Mouse (Mus musculus) forebrain, embryonic 16.5 days (tissue): ENCODE data around the gene Creb3l2. TPM values are rescaled to one million over a fixed set of nuclear protein-coding genes. Genes with fewer than 3 reads are reported as not detected.

Source experiments
- ATAC-seq: fragments of 200-750 bp; cut with Nextera tagmentation; 2 replicates; pipeline ENCODE4 v1.8.0; 2017; ENCODE audit warnings: mild to moderate bottlenecking, moderate library complexity
- H3K27ac ChIP-seq: fragments of 300-500 bp; sonication (generic); 2 replicates; pipeline ENCODE4 v1.5.1; 2014; ENCODE audit warnings: low read length, control low read depth
- H3K27me3 ChIP-seq: fragments of 300-500 bp; sonication (generic); replicated peaks from 2 replicates; pipeline ENCODE4 v1.6.1; 2014; ENCODE audit warnings: low read length; ENCODE audit not compliant: control insufficient read depth, insufficient read depth
- H3K36me3 ChIP-seq: fragments of 300-500 bp; sonication (generic); 2 replicates; pipeline ENCODE4 v1.6.1; 2014; ENCODE audit not compliant: control insufficient read depth, insufficient read depth
- H3K4me1 ChIP-seq: fragments of 300-500 bp; sonication (generic); replicated peaks from 2 replicates; pipeline ENCODE4 v1.6.1; 2014; ENCODE audit warnings: low read length; ENCODE audit not compliant: control insufficient read depth, insufficient read depth
- H3K4me2 ChIP-seq: fragments of 300-500 bp; sonication (generic); 2 replicates; pipeline ENCODE4 v1.6.1; 2014; ENCODE audit warnings: mild to moderate bottlenecking, low read length, control low read depth
- H3K4me3 ChIP-seq: fragments of 300-500 bp; sonication (generic); replicated peaks from 2 replicates; pipeline ENCODE4 v1.5.1; 2014; ENCODE audit warnings: mild to moderate bottlenecking, low read length, control low read depth
- H3K9ac ChIP-seq: fragments of 300-500 bp; sonication (generic); replicated peaks from 2 replicates; pipeline ENCODE4 v1.6.1; 2014; ENCODE audit warnings: low read depth, low read length, control low read depth
- H3K9me3 ChIP-seq: fragments of 300-500 bp; sonication (generic); 2 replicates; pipeline ENCODE4 v1.6.1; 2016; ENCODE audit warnings: low read length; ENCODE audit not compliant: control insufficient read depth
- WGBS: fragments of 180-500 bp; shearing (Covaris S2); extraction: QIAGEN DNeasy Blood & Tissue Kit; methylation state at CpG from one replicate; pipeline ENCODE4 v1.1.7; 2014; 5-methylcytosine and 5-hydroxymethylcytosine counted together
- polyA plus RNA-seq: library from polyadenylated mRNA; unstranded; fragments of >200 nt; fragmentation: Nextera tagmentation; extraction: Ambion mirVana; gene quantifications from 2 replicates; pipeline ENCODE4 v1.2.1, GENCODE M21; 2015

Creb3l2 gene
- polyA plus RNA-seq, 1 experiment from 2014 or later: 3.0 TPM

GRCm38 (mm10) chr6:37435391-37435790, 6.6 kb downstream of the Creb3l2 start:
- Histone ChIP-seq H3K4me3 (no peak overlapping the region), H3K36me3 (no peaks in the 10 kb centered on the region), H3K4me2 (no peak overlapping the region), H3K9me3 (no peaks in the 10 kb centered on the region), H3K9ac (no peak overlapping the region), H3K4me1 (peaks cover 11% of the 10 kb centered on the region), H3K27me3 (no peaks in the 10 kb centered on the region), H3K27ac (no peak overlapping the region)
- WGBS: 87% methylated on average over 6 of the region's 6 CpGs
- no peak for ATAC-seq

DNA sequence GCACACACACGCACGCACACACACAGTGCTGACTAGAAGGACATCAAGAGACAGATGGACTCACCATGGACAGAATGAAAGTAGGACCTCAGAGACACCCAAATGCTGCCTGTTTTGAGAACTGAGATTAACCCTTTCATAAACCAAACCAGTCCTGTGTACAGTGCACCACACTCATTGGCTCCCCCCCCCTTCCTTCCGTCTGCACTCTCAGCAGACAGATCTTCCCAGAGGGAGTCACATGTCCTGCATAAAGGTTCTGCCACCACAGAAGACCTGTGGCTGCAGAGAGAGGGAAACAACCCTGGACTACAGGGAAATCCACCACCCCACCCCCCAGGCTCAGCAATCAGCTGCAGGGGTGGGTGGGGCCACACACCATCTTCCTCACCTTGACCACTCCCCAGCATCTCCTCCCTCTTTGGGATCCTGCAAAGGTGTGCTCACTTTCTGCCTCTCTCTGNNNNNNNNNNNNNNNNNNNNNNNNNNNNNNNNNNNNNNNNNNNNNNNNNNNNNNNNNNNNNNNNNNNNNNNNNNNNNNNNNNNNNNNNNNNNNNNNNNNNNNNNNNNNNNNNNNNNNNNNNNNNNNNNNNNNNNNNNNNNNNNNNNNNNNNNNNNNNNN, 12.0 kb downstream of the Creb3l2 start:
- Histone ChIP-seq H3K9me3 (no peaks in the 10 kb centered on the region), H3K4me3 (no peak overlapping the region), H3K9ac (no peak overlapping the region), H3K27ac (no peak overlapping the region), H3K4me2 (no peak overlapping the region), H3K36me3 (no peaks in the 10 kb centered on the region), H3K4me1 (peaks cover 9% of the 10 kb centered on the region), H3K27me3 (no peaks in the 10 kb centered on the region)
- 91% methylated on average over 3 of the region's 3 CpGs for WGBS
- ATAC-seq: no peak

DNA sequence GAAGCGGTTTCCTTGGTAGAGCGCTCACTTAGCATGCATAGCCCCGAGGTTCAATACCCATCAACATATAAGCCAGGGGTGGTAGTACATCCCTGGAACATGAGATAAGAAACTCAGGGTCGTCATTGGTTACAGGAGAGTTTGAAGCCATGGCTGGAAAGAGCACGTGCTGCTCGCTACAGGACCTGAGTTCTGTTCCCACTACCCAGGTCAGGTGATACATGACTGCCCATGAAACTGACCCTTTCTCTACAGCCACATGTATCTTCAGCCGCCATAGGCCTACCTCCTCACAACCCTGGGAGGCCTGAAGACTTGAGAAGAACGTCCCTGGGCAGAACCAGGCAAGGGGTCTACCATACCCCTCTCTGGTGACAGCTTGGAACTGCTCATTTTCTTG, 13.0 kb downstream of the Creb3l2 start:
- no peak overlapping the region for H3K9ac ChIP-seq
- no peaks in the 10 kb centered on the region for H3K9me3 ChIP-seq
- peaks cover 9% of the 10 kb centered on the region for H3K4me1 ChIP-seq
- H3K27me3 ChIP-seq: no peaks in the 10 kb centered on the region
- no peak overlapping the region for H3K27ac ChIP-seq
- no peak overlapping the region for H3K4me3 ChIP-seq
- H3K36me3 ChIP-seq: no peaks in the 10 kb centered on the region
- no peak overlapping the region for H3K4me2 ChIP-seq
- no peak for ATAC-seq
- 89% methylated on average over 8 of the region's 8 CpGs for WGBS

- Histone ChIP-seq H3K27ac (no peak overlapping the region), H3K9me3 (no peaks in the 10 kb centered on the region), H3K36me3 (no peaks in the 10 kb centered on the region), H3K4me2 (no peak overlapping the region), H3K4me1 (peaks cover 9% of the 10 kb centered on the region), H3K27me3 (no peaks in the 10 kb centered on the region), H3K4me3 (no peak overlapping the region), H3K9ac (no peak overlapping the region)
- no peak for ATAC-seq
- 70% methylated on average over 11 of the region's 11 CpGs for WGBS
These were observed 13.9 kb downstream of the Creb3l2 start for GRCm38 (mm10) chr6:37428044-37428443.

GRCm38 (mm10) chr6:37426615-37427014, 15.3 kb downstream of the Creb3l2 start:
- ATAC-seq: no peak
- no peaks in the 10 kb centered on the region for H3K9me3 ChIP-seq

GRCm38 (mm10) chr6:37425833-37426232, 16.1 kb downstream of the Creb3l2 start:
- no peak for ATAC-seq
- peaks cover 4% of the 10 kb centered on the region for H3K4me1 ChIP-seq
- H3K9me3 ChIP-seq: no peaks in the 10 kb centered on the region
- H3K27me3 ChIP-seq: no peaks in the 10 kb centered on the region
- no peaks in the 10 kb centered on the region for H3K36me3 ChIP-seq
- no peak overlapping the region for H3K27ac ChIP-seq
- WGBS: 81% methylated on average over 3 of the region's 3 CpGs
- H3K4me2 ChIP-seq: no peak overlapping the region
- no peak overlapping the region for H3K9ac ChIP-seq
- H3K4me3 ChIP-seq: no peak overlapping the region

More at GRCm38 (mm10) chr6:37426615-37427014, 15.3 kb downstream of the Creb3l2 start:
- Histone ChIP-seq H3K27ac (no peak overlapping the region), H3K4me1 (peaks cover 9% of the 10 kb centered on the region), H3K27me3 (no peaks in the 10 kb centered on the region), H3K36me3 (no peaks in the 10 kb centered on the region), H3K9ac (no peak overlapping the region), H3K4me3 (no peak overlapping the region), H3K4me2 (no peak overlapping the region)
- 86% methylated on average over 2 of the region's 2 CpGs for WGBS

DNA sequence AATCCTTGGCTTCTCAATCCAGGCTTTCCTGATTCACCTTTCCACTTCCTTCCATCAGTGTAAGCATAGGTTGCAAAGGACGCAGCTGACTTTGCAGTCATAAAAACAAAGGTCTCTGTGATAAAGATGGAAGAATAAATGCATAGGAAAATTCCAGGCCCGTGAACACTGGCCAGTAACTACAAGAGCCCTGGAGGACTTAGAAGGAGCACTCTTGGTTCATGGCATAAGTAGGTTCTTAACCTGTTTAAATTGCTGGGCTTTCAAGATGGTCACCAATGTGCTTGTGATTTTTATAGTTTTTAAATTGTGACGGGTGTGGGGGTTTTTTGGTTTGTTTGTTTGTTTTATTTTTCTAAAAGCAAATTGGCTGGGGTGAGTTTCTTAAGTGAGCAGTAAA, 16.9 kb downstream of the Creb3l2 start:
- WGBS: 91% methylated on average over 3 of the region's 3 CpGs
- H3K36me3 ChIP-seq: no peaks in the 10 kb centered on the region
- no peaks in the 10 kb centered on the region for H3K4me1 ChIP-seq
- no peak overlapping the region for H3K4me2 ChIP-seq
- no peaks in the 10 kb centered on the region for H3K9me3 ChIP-seq
- no peak overlapping the region for H3K27ac ChIP-seq
- no peak overlapping the region for H3K4me3 ChIP-seq
- ATAC-seq: no peak
- no peaks in the 10 kb centered on the region for H3K27me3 ChIP-seq
- H3K9ac ChIP-seq: no peak overlapping the region

GRCm38 (mm10) chr6:37424374-37424773, 17.6 kb downstream of the Creb3l2 start:
- H3K4me3 ChIP-seq: no peak overlapping the region
- H3K27me3 ChIP-seq: no peaks in the 10 kb centered on the region
- no peaks in the 10 kb centered on the region for H3K36me3 ChIP-seq
- H3K4me2 ChIP-seq: no peak overlapping the region
- H3K27ac ChIP-seq: no peak overlapping the region
- H3K9ac ChIP-seq: no peak overlapping the region
- ATAC-seq: peak; percentile 33; the same call in 1 of the 2 replicates
- H3K9me3 ChIP-seq: no peaks in the 10 kb centered on the region
- WGBS: 58% methylated on average over 7 of the region's 7 CpGs
- no peaks in the 10 kb centered on the region for H3K4me1 ChIP-seq

DNA sequence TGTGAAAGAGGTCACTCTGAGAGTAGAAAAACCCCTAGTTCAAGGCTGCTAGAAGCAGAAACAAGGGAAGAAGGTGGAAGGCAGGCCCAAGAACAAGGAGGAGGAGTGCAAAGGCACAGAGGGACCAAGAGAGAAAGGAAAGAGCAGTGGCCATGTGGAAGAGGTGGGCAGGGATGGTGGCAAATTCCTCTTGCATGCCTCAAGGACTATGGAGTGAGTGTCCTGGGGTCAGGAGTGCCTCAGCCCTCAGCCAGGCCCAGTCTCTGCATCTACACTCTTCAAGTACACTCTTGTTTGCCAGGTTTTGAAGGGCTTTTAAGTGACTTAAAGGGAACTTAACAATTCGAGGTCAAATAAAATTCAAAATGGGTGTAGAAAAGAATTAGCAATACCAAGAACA, 18.6 kb downstream of the Creb3l2 start:
- 62% methylated on average over 1 of the region's 1 CpGs for WGBS
- no peak overlapping the region for H3K27ac ChIP-seq
- H3K36me3 ChIP-seq: no peaks in the 10 kb centered on the region
- H3K9me3 ChIP-seq: no peaks in the 10 kb centered on the region
- no peak overlapping the region for H3K4me2 ChIP-seq
- ATAC-seq: no peak
- H3K4me1 ChIP-seq: no peaks in the 10 kb centered on the region
- H3K4me3 ChIP-seq: no peak overlapping the region
- no peak overlapping the region for H3K9ac ChIP-seq
- no peaks in the 10 kb centered on the region for H3K27me3 ChIP-seq

DNA sequence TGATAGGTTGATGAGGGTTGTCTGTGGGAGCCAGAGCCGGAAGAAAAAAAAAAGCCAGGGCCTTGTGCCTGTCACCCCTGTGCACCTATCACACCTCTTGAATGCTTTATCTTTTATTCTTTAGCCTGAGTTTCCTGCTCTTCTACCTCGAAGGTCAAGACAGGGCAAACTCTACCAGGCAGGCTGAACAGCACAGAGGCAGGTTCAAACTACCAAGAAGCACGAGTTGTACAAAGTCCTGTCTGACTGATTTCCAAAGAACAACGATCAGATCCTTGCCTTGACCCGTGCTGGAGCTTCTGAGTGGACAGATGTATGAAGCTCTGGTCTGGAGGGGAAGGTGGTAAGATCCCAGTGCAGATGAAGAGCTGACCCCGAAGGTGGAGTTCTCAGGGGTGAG, 20.8 kb downstream of the Creb3l2 start:
- Histone ChIP-seq H3K36me3 (no peaks in the 10 kb centered on the region), H3K4me3 (no peak overlapping the region), H3K4me1 (no peaks in the 10 kb centered on the region), H3K9me3 (no peaks in the 10 kb centered on the region), H3K4me2 (no peak overlapping the region), H3K27me3 (no peaks in the 10 kb centered on the region), H3K9ac (no peak overlapping the region), H3K27ac (no peak overlapping the region)
- no peak for ATAC-seq
- WGBS: 82% methylated on average over 6 of the region's 6 CpGs
